Mouse (Mus musculus) gastrocnemius, postnatal 14 days (tissue): Measurements from ENCODE around the gene Atoh8. TPM values are rescaled to one million over a fixed set of nuclear protein-coding genes. Genes with fewer than 3 reads are reported as not detected.

Source experiments
- DNase-seq: peaks from one replicate; pipeline ENCODE4 v3.0.0; 2021; ENCODE audit warnings: mixed read lengths
- intact Hi-C: fragments of 180-260 bp; cut with DNase I; formaldehyde crosslinking; loops from one replicate; pipeline ENCODE4 v1.15.1; 2025; ENCODE audit warnings: low total_unique reads
- total RNA-seq, 2 experiments: library from RNA; stranded (reverse); gene quantifications; 2 replicates each; pipeline ENCODE4 v1.2.3; 2021

Atoh8 gene
- total RNA-seq, 2 experiments from 2014 or later = 5.3 to 7.1 TPM

DNA sequence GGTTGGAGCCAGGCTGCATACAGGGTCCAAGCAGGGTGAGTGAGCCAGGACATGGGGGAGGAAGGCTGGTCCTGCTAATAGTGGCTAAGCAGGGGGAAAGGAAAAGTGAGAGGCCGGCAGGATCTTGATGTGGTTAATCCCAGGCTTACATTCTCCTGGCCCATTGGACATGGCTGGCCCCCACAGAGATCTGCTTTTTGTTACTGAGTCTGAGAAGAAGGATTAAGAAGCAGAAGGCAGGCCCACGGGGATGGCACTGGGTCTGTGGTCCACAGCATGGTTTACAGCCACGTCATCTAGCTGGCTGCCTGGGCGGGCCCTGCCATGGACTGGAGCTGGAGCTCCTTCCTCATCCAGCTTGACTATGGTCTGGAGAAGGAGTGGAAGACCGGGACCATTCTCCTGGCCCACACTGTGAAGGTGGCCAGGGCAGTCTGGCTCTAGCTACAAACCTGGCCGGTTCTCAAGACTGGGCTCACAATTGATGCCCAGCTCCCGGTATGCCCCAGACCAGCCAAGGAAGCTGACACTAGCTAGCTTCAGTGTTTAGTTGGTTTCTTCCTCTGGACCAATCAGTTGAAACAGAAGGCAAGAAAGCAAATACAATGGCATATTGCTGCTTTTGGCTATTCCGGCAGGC lies 26.9 kb downstream of the Atoh8 start:
- DNase-seq = no peak
- intact Hi-C loops = no loop called here

DNA sequence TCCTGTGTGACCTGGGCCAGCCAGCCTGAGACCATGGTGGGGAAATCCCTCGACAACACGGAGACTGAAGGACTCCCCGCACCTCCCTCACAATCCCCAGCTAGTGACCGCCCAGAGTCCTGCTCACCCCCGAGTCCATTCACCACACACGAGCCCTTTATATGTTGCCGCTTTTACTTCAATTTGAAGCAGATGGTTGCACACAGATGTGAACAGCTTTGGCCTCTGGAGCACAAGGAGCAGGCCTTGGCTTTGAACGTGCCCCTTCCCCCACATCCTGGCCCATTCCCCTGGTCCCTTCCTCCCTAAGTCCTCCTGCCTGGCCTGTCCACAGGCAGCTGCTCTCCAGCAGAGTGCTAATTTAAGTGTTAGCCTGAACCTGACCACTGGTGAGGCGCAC lies 29.4 kb downstream of the Atoh8 start:
- no peak for DNase-seq

DNA sequence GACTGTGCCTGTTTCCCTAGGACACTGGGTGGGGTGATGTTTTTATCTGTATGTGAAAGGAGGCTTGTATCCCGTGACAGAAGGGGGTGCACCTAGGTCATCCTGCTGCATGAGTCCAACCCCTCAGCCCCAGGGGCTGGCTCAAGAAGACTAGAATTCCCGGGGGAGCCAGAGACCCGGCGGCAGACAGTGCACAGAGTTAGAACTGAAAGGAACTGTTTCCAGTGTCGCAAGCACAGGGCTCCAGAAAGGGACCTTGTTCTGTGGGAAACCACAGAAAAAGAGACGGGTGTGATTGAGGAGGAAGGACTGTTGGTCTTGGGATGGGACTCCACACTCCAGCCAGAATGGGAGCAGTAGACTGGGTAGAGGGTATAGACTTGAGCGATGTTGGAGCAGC lies 30.5 kb downstream of the Atoh8 start:
- intact Hi-C loops = no loop called here
- DNase-seq = no peak

More for the DNA sequence above, 29.4 kb downstream of the Atoh8 start:
- intact Hi-C loops = no loop called here

DNA sequence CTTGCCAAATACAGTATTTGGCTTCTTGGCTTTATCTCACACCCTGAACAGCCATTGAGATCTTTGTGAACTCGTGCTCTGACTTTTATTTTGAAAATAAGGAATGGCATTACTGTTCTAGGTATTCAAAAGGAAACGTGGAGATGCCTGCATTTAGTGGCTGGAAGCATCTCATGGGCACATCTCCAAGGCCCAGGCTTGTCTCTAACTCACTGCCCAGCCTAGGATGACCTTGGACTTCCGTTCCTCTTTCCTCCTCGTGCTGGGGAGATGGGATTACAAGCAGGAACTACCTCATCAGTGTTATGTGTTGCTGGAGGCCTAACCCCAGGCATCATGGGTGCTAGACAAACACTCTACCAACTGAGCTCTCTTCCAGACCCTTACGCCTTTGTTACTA lies 32.1 kb downstream of the Atoh8 start:
- intact Hi-C loops = no loop called here
- no peak for DNase-seq

DNA sequence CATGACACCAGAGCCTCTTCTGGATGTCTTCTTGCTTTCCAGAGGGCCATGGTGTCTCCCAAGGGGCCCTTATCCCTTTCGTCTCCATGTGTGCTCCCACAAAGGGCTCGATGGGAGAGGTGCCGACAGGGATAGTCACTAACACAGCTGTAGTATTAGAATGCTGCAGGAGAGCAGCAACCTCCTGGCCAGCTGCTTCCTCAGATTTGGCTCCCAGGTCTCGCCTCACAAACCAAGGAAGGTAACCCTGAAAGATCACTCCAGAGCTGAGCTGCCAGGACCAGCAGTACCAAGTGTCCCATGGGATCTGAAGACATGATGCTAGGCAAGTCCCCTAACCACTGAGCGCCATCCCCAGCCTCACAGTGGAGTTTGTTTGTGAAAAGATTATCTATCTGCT lies 32.6 kb downstream of the Atoh8 start:
- intact Hi-C loops = no loop called here
- no peak for DNase-seq

DNA sequence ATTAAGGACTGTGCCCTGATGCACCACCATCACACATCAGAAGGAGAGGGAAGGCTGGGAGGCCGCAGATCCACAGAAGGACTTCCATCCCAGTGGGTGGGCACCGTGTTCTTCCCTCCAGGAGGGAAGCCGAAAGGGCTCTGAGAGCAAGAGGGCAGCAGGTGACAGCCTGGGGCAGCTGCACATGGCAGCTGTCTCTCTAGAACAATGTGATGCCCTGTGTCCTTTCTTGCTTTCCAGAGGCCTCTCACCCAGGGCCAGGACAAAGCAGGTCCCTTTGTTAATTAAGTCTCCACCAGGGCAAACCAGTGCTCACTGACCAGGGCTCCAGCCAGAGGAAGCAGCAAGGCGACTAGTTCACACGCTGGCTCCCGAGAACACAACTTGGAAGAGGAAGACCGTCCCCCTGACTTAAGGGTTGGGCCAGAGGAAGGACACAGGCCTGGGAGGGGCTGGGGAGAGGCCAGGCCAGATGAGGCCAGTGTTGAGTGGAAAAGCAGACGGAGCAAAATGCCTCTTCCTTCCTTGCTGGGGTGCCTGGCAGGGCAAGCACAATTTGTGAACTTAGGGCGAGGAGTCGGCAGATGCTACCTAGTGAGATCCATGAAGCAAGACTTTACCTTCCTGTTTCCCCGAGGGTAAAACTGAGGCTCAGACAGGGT lies 34.7 kb downstream of the Atoh8 start:
- DNase-seq = peak; percentile 70
- intact Hi-C loops = no loop called here

DNA sequence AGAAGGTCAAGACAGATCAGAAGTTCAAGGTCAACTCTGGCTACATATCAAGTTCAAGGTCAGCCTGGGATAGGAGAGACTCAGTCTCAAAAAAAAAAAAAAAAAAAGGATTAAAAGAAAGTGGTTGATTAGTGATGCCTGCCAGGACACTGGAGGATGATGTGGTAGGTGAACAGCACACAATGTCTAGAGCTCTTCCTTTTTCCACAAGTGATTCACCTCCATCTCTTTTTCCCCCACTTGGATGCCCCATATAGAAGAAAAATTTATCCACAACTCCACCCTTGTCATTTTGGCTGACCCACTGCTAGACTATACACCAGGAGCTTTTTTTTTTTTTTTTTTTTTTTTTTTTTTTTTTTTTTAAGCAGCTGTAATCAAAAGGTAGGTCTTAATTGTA lies 37.9 kb downstream of the Atoh8 start:
- intact Hi-C loops = no loop called here
- DNase-seq = no peak

DNA sequence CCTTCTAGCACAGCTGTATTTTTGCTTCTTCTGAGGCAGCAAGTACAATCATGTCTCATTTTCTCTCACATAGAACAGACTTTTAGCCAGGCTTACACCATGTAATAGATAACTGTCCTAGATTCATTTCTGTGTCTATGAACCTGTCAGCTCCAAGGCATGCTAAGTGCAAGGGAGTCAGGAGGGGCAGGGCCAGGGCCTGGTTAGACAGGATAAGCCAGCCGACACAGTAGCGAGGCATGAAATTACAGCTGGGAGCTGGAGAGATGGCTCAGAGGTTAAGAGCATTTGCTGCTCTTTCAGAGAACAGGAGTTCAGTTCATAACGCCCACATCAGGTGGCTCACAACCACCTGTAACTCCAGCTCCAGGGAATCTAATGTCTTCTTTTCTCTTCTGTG lies 38.7 kb downstream of the Atoh8 start:
- intact Hi-C loops = no loop called here
- DNase-seq = no peak

DNA sequence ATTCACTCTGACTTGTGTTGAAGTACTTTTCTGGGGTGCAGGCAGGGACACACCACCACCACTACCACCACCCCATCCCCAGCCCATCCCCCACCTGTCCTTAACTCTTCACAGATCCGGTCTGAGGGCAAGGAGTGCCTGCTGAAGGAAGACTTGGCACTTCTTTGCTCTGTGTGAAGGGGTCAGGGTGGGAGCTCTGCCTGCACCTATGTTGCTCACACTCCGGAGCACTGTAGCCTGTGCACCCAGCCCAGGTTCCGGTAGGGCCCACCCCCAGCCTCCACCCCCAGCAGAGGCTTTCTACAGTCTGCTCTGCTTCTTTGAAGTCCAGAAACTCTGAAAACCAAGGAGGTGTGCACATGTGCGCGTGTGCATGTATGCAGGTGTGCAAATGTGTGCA lies 44.8 kb downstream of the Atoh8 start:
- DNase-seq = no peak
- intact Hi-C loops = no loop called here

DNA sequence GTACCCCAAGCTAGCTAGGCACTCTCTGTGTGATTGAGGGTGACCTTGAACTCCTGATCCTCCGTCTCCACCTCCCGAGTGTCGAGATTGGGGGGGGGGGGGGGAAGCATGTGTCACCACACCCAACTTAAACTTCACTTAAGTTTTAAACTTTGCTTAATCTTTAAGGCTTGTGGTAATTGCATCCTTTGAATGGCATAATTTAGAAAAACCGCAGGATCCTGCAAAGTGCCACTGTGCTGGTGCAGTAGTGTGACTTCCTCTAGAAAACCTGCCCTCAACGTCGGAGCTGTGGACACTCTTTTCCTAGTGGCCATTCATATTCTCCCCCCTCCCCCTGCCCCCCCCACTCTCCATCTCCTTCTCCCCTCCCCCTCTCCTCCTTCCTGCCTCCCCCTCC lies 45.3 kb downstream of the Atoh8 start:
- intact Hi-C loops = no loop called here
- no peak for DNase-seq

DNA sequence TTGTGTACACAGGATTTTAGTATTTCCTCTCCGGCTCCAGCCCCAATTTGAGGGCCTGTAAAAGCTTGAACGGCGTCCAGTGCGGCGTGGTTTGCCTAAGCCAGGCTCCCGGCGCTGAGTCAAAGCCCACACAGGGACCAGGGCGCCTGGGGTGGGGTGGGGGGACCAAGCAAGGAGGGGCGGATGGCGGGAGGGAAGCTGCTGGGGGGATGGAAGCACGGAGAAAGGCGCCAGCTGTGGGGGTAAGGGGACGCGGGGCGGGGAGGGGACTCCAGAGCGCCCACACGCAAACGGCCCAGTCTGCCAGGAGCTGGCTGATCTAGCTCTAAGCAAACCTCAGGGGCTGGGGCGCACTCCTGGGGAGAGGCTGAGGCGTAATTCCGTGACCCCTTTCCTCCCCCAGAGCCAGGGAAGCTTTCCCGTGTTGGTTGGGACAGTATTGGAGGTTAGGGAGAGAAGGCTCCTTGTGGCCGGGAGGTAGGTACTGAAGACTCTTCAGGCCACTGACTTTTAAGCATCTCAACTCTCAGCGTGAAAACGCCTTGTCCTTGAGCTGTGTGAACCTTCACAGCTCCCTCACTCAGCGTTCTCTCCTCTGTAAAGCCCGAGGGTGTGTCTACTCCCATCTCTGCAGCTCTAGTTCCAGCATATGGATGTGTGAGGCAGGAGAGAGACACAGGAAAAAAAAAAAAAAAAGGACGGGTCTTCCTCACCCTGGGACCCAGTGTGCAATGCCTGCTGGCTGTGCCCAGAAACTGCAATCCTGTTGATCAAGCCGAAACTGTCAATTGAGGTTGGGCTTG lies 46.1 kb downstream of the Atoh8 start:
- intact Hi-C loops = loop anchor here (10.0 kb wide), 1 partner anchor 216 kb away; no protein-coding TSS in a partner anchor
- peak; percentile 65 for DNase-seq

DNA sequence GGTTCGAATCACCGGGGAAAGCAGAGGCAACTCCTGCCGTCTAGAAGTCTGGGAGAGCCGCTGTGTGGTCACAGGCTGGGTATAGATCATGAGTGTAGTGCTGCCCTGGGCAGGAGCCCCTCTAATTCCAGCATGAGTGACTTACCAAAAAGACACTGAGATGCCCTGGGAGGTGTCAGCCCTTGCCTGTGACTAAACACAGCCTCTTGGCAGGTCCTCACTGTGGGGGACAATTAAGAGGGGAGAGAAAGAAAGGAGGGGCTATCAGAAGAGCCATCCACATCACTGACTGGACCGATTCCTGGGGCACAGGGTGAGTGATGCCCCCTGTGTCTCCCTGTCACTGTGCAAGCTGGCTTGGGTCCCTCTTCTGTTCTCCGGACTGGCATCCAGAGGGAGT lies 48.6 kb downstream of the Atoh8 start:
- intact Hi-C loops = loop anchor here (1.0 to 10.0 kb wide), 3 partner anchors 52 to 218 kb away; no protein-coding TSS in a partner anchor
- no peak for DNase-seq

DNA sequence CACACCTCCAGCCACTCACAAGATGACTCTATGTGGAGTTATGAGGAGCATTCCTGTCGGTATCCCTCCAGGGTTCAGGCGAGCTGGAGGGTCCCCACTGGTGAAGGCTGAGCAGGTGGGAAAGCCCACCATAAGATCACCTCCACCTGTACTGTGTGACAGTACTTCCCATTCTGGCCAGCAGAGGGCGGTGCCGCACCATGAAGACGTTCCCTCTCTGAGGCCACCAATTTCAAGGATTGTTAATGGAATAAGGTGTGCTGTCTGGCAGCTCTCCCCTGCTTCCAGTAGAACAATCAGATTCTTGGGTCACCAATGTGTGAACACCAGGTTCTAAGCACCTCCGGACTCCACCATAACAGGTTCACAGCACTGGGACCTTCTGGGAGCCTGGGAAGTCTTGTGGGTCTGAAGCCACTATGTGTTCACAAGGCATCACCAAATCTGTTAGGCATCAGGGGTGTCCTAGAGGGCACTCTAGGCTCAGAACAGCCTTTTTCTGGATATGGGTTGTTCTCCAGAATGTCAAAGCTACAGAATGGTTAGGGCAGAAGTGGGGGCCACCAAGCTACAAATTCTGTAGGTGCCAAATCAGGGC lies 49.4 kb downstream of the Atoh8 start:
- DNase-seq = peak; percentile 78
- intact Hi-C loops = loop anchor here (1.0 to 10.0 kb wide), 3 partner anchors 53 to 219 kb away; no protein-coding TSS in a partner anchor

DNA sequence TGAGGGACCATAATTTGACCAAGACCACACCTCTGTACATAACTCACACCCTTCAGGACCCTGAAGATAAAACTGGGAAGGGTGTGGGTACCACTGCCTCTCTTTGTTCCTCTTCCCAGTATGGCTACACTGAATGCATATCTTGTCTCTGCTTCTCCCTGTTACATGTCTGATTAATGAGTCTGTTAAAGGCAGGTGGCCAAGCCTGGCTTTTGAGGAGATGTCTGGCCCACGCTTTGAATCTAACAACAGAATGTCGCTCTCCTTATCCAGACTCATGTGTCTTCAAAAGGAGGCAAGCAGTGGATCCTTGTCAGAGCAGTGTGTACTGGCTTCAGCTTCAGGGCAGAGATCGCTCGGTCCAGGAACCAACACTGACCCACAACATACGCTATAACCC lies 50.8 kb downstream of the Atoh8 start:
- intact Hi-C loops = loop anchor here (10.0 kb wide), 1 partner anchor 220 kb away; no protein-coding TSS in a partner anchor
- DNase-seq = no peak

DNA sequence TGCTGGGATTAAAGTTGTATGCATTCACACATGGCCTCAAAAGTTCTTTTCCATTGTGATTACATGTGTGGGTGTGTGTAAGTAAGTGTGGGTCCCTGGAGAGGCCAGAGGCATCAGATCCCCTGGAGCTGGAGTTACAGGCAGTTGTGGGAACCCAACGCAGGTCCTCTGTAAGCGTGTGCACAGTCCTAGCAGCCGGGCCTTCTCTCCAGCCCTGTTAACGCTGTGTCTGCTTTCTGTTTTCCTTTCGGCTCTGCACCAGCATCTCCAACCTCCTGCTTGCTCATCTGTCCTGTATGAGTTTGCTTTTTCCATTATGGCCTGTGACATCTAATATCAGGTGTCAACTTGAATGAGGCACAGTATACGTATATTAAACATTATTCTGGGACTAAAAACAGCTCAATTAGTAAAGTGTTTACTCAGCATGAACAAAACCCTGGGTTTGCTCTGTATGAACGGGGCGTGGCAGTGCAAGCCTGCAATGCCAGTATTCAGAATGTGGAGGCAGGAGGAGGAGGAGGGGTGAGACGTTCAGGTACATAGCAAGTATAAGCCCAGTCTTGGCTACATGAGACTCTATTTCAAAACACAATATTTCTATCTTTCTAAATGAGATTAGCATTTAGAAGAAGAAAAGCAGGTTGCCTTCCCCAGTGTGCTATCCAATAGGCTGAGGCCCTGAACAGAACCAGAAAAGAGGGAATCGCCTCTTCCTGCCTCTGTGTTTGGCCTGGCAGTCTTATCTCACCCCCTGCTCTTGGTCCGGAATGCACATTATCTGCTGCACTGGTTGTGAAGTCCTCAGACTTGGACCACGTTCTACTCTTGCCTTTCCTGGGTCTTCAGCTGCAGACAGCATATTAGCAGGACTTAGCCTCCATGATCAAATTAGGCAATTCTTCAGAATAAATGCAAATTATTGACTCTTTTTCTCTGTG lies 55.5 kb downstream of the Atoh8 start:
- intact Hi-C loops = loop anchor here (10.0 kb wide), 1 partner anchor 225 kb away; no protein-coding TSS in a partner anchor
- no peak for DNase-seq

DNA sequence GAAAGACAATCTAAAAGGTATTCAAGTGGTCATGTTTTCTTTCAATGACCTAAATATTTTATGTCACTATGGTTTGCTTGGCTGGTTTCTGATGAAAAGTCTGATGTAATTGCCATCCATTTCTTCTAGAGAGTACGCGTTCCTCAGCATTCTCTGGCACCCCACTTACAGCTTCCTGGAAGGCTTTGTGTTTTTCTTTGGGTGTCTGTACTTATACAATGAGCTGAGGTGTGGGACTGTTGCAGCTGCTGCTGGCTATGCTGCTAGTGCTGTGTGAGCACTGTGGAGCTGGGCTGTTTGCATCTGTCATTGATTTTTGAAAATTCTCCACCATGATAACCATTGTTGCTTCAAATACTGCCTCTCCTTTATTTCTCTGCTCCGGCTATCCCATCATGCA lies 56.4 kb downstream of the Atoh8 start:
- intact Hi-C loops = no loop called here
- DNase-seq = no peak

DNA sequence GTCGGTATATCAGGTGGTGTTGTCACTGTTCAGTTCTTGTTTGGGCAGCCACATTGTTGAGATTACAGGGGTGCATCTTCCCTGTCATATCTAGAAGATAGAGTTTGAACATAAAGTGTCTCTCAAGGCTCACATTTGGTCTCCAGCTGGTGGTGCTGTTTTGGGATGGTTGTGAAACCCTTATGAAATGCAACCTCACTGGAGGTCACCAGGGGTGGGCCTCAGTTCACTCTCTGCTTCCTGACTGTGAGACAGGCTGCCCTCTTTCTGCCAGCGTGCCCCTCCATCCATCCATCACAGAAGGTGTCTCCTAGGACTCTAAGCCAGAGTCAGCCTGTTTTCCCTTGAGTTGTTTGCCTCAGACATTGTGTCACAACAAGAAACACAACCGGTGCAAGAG lies 58.0 kb downstream of the Atoh8 start:
- intact Hi-C loops = no loop called here
- no peak for DNase-seq

DNA sequence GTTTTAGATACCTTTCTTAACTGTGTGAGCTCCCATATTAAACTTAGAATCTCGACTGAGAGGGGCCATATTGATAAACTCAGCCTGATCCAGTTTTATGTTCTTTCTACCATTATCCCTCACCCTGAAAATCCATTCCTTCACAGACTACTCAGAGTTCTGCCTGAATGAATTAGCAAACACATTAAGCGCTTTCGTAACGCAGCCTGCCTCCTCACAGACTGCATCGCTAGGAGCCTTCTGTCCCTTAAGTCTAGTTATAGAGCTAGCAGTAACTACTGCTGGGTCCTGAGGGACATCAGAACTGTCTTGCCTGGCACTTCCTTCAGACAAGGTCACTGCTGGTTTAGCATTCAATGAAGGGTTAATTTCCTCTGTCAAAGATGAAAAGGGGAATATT lies 59.4 kb downstream of the Atoh8 start:
- intact Hi-C loops = no loop called here
- no peak for DNase-seq

DNA sequence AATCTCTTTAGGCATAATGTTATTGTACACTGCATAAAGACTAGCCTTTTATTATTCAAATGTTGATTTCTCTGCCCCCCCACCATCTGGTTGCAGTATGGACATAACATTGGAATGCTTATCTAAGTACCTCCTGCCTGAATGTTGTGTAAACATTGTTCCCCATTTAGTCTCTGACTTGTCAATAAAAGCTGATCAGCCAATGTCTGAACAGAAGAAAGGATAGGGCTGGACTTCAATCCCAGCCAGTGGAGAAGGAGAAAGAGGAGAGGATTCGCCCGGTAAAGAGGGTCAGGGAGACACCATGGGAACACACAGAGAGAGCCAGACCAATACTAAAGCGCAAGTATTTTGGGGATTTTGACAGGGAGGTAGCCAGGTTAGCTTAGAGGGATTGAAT lies 60.0 kb downstream of the Atoh8 start:
- intact Hi-C loops = no loop called here
- DNase-seq = no peak
